Comparison of ENCODE assay signal across 28 mouse cellular contexts in the genomic region with DNA sequence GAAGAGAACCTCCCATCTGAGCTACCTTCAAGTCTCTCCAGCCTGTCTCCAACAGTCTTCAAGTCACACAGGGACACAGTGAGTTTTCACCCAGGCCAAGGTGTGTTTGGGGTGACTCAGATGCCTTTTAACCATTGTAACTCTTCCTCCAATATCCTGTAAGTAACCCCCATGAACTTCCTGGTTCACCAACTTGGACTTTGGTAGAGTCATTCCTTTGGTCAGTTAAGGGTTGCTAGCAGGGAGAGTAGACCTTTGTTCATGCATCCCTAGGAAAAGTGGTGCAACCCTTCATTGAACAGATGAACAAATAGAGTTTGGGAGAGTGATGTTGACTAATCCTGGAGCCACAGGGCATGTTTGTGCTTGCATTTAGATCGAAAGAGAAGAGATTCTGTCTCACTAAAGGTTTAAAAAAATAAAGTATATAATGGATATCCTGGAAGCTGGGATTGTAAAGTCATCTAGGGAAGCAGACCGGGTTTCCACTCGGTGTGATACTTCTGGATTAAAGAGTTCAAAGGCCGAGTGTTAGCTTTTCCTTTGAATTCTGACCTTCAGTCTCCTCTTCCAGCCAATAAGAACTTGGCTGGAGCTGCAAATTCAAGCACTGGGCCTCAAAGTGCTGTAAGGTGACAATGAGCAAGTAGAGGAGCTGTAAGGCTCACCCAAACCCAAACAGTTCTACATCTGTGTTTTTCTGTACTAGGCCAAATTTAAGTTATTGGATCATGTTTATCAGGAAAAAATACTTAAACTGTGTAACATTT. TPM values are rescaled to one million over a fixed set of nuclear protein-coding genes. Genes with fewer than 3 reads are reported as not detected.
DNase-seq lines count a peak whose midpoint lies in the region; ATAC-seq and TF ChIP-seq lines count a peak whose summit lies in the region.
"Had no signal": no experiment of that assay in that cellular context is flagged by ENCODE, and none has a peak within 500 bp of the region (broad histone marks: within the 10 kb centered on the region; RNA-seq: fewer than 3 reads in every experiment).

No protein-coding gene starts in this region.

- no peak for TF ChIP-seq CTCF in kidney, adult 2 months (conservative IDR thresholded peaks at IDR 0.05; ENCODE audit: insufficient read depth, insufficient read length, low read depth, low read length)

- H3K36me3 ChIP-seq in kidney, adult 2 months (ENCODE audit: control insufficient read depth, insufficient read depth, low read length), result no peaks in the 10 kb centered on the region
- no peaks in the 10 kb centered on the region for H3K36me3 ChIP-seq in kidney, embryonic 14.5 days (ENCODE audit: control insufficient read depth, insufficient read depth, low read length)
- H3K36me3 ChIP-seq in midbrain, embryonic 11.5 days (ENCODE audit: control insufficient read depth, insufficient read depth, low read length), result 0 out of 2 replicates have a peak, but pooled peaks cover 3% of the 10 kb centered on the region
- peaks cover 46% of the 10 kb centered on the region for H3K36me3 ChIP-seq in midbrain, embryonic 13.5 days
- H3K36me3 ChIP-seq in liver, embryonic 15.5 days (replicated peaks), result no peaks in the 10 kb centered on the region; the same call in 1 of the 2 replicates
- peaks cover 66% of the 10 kb centered on the region for H3K36me3 ChIP-seq in forebrain, embryonic 13.5 days (ENCODE audit: poor library complexity, severe bottlenecking)
- H3K36me3 ChIP-seq: embryonic facial prominence, embryonic 12.5 days; midbrain, embryonic 15.5 days had no signal

- no peaks in the 10 kb centered on the region for H3K9me3 ChIP-seq in kidney, embryonic 14.5 days (ENCODE audit: control insufficient read depth, low read length)
- no peaks in the 10 kb centered on the region for H3K9me3 ChIP-seq in midbrain, embryonic 11.5 days (ENCODE audit: control insufficient read depth, low read length)
- H3K9me3 ChIP-seq in midbrain, embryonic 13.5 days, result no peaks in the 10 kb centered on the region
- no peaks in the 10 kb centered on the region for H3K9me3 ChIP-seq in liver, embryonic 15.5 days (replicated peaks)
- H3K9me3 ChIP-seq in forebrain, embryonic 13.5 days (replicated peaks), result no peaks in the 10 kb centered on the region
- H3K9me3 ChIP-seq: embryonic facial prominence, embryonic 12.5 days; forebrain, embryonic 15.5 days; heart, embryonic 13.5 days; hindbrain, embryonic 15.5 days; midbrain, embryonic 15.5 days; neural tube, embryonic 15.5 days had no signal

- TF ChIP-seq POLR2A in kidney, adult 2 months (IDR thresholded peaks at IDR 0.05; ENCODE audit: low read depth, low read length), result no peak

- no peak for ATAC-seq in kidney, embryonic 14.5 days (ENCODE audit: low FRiP score, low TSS enrichment)
- ATAC-seq in midbrain, embryonic 11.5 days (ENCODE audit: low FRiP score), result no peak
- no peak for ATAC-seq in midbrain, embryonic 13.5 days
- ATAC-seq in liver, embryonic 15.5 days (ENCODE audit: insufficient read depth), result peak; percentile 48
- ATAC-seq in forebrain, embryonic 13.5 days, result no peak
- ATAC-seq: forebrain, embryonic 15.5 days; lung, postnatal 0 days; midbrain, embryonic 15.5 days had no signal

- DNase-seq in kidney, adult 2 months, result peak; percentile 82
- DNase-seq in midbrain, embryonic 11.5 days (ENCODE audit: low spot score, missing footprints), result peak; percentile 60
- DNase-seq in thymus, postnatal 0 days (ENCODE audit: low spot score), result no peak
- DNase-seq: adrenal gland, postnatal 25 days; cerebellum, adult 11-12 months; cerebellum, adult 9-11 months; embryo, embryonic 11 days; gastrocnemius, adult 2 months; gastrocnemius, postnatal 36 days; heart, adult 2 months; heart, postnatal 10 days; layer of hippocampus, postnatal 36 days; lung, adult 18-20 months; retina, postnatal 1 day; right cerebral cortex, postnatal 14 days; thymus, postnatal 14 days had no signal

- H3K27me3 ChIP-seq in kidney, adult 2 months (replicated peaks; ENCODE audit: control insufficient read depth, insufficient read depth, low read length), result no peaks in the 10 kb centered on the region
- H3K27me3 ChIP-seq in kidney, embryonic 14.5 days (ENCODE audit: control insufficient read depth, insufficient read depth, low read length), result no peaks in the 10 kb centered on the region
- no peaks in the 10 kb centered on the region for H3K27me3 ChIP-seq in midbrain, embryonic 11.5 days (ENCODE audit: control insufficient read depth, insufficient read depth, low read length)
- H3K27me3 ChIP-seq in midbrain, embryonic 13.5 days, result 0 out of 2 replicates have a peak, but pooled peaks cover 2% of the 10 kb centered on the region
- no peaks in the 10 kb centered on the region for H3K27me3 ChIP-seq in liver, embryonic 15.5 days
- no peaks in the 10 kb centered on the region for H3K27me3 ChIP-seq in forebrain, embryonic 13.5 days
- H3K27me3 ChIP-seq: embryonic facial prominence, embryonic 12.5 days; forebrain, embryonic 15.5 days; hindbrain, embryonic 15.5 days; midbrain, embryonic 15.5 days; neural tube, embryonic 15.5 days had no signal

- no peak overlapping the region for H3K9ac ChIP-seq in kidney, embryonic 14.5 days (ENCODE audit: low read depth, low read length)
- no peak overlapping the region for H3K9ac ChIP-seq in midbrain, embryonic 11.5 days (ENCODE audit: low read length)
- H3K9ac ChIP-seq in midbrain, embryonic 13.5 days (replicated peaks), result no peak overlapping the region
- H3K9ac ChIP-seq in liver, embryonic 15.5 days, result no peak overlapping the region
- no peak overlapping the region for H3K9ac ChIP-seq in forebrain, embryonic 13.5 days
- H3K9ac ChIP-seq: embryonic facial prominence, embryonic 12.5 days; forebrain, embryonic 15.5 days; heart, embryonic 13.5 days; hindbrain, embryonic 15.5 days; midbrain, embryonic 15.5 days; neural tube, embryonic 15.5 days had no signal

- peak overlapping the region; percentile 43 for H3K27ac ChIP-seq in kidney, adult 2 months (ENCODE audit: insufficient read depth, low read depth, low read length)
- no peak overlapping the region for H3K27ac ChIP-seq in kidney, embryonic 14.5 days (ENCODE audit: low read depth, low read length)
- no peak overlapping the region for H3K27ac ChIP-seq in midbrain, embryonic 11.5 days (ENCODE audit: low read depth, low read length)
- H3K27ac ChIP-seq in midbrain, embryonic 13.5 days, result no peak overlapping the region
- H3K27ac ChIP-seq in liver, embryonic 15.5 days (replicated peaks), result peak overlapping the region; percentile 58
- H3K27ac ChIP-seq in forebrain, embryonic 13.5 days, result no peak overlapping the region
- H3K27ac ChIP-seq: embryonic facial prominence, embryonic 12.5 days; forebrain, embryonic 15.5 days; gastrocnemius, adult 2 months; heart, adult 2 months; heart, embryonic 13.5 days; hindbrain, embryonic 15.5 days; macrophage; midbrain, embryonic 15.5 days; neural tube, embryonic 15.5 days had no signal

- H3K4me3 ChIP-seq in kidney, adult 2 months (ENCODE audit: insufficient read depth, low read depth, low read length), result no peak overlapping the region
- no peak overlapping the region for H3K4me3 ChIP-seq in kidney, embryonic 14.5 days (ENCODE audit: low read length)
- no peak overlapping the region for H3K4me3 ChIP-seq in midbrain, embryonic 11.5 days (ENCODE audit: low read depth, low read length)
- H3K4me3 ChIP-seq in midbrain, embryonic 13.5 days (replicated peaks), result no peak overlapping the region
- no peak overlapping the region for H3K4me3 ChIP-seq in liver, embryonic 15.5 days (replicated peaks)
- no peak overlapping the region for H3K4me3 ChIP-seq in forebrain, embryonic 13.5 days
- H3K4me3 ChIP-seq: embryonic facial prominence, embryonic 12.5 days; forebrain, embryonic 15.5 days; gastrocnemius, adult 2 months; heart, adult 2 months; heart, embryonic 13.5 days; hindbrain, embryonic 15.5 days; midbrain, embryonic 15.5 days; neural tube, embryonic 15.5 days had no signal

- no peak overlapping the region for H3K4me2 ChIP-seq in kidney, embryonic 14.5 days (replicated peaks; ENCODE audit: low read depth, low read length)
- H3K4me2 ChIP-seq in midbrain, embryonic 11.5 days, result no peak overlapping the region
- no peak overlapping the region for H3K4me2 ChIP-seq in midbrain, embryonic 13.5 days (replicated peaks)
- H3K4me2 ChIP-seq in liver, embryonic 15.5 days, result no peak overlapping the region
- no peak overlapping the region for H3K4me2 ChIP-seq in forebrain, embryonic 13.5 days
- H3K4me2 ChIP-seq: embryonic facial prominence, embryonic 12.5 days; forebrain, embryonic 15.5 days; heart, embryonic 13.5 days; hindbrain, embryonic 15.5 days; midbrain, embryonic 15.5 days; neural tube, embryonic 15.5 days had no signal

- peaks cover 6% of the 10 kb centered on the region; the same call in 1 of the 2 replicates for H3K4me1 ChIP-seq in kidney, adult 2 months (ENCODE audit: control insufficient read depth, insufficient read depth, low read length)
- no peaks in the 10 kb centered on the region; the same call in 1 of the 2 replicates for H3K4me1 ChIP-seq in kidney, embryonic 14.5 days (ENCODE audit: control insufficient read depth, insufficient read depth, low read length)
- peaks cover 2% of the 10 kb centered on the region; the same call in 1 of the 2 replicates for H3K4me1 ChIP-seq in midbrain, embryonic 11.5 days (ENCODE audit: control insufficient read depth, insufficient read depth, low read length)
- H3K4me1 ChIP-seq in midbrain, embryonic 13.5 days (replicated peaks), result peaks cover 16% of the 10 kb centered on the region
- peaks cover 14% of the 10 kb centered on the region for H3K4me1 ChIP-seq in liver, embryonic 15.5 days (replicated peaks)
- peaks cover 16% of the 10 kb centered on the region for H3K4me1 ChIP-seq in forebrain, embryonic 13.5 days
- H3K4me1 ChIP-seq: midbrain, embryonic 15.5 days had no signal

- WGBS in kidney, adult 2 months, result 63% methylated on average over 4 of the region's 4 CpGs
- 77% methylated on average over 4 of the region's 4 CpGs for WGBS in kidney, embryonic 14.5 days
- WGBS in midbrain, embryonic 11.5 days, result 63% methylated on average over 4 of the region's 4 CpGs
- WGBS in midbrain, embryonic 13.5 days, result 70% methylated on average over 4 of the region's 4 CpGs
- 49% methylated on average over 4 of the region's 4 CpGs for WGBS in liver, embryonic 15.5 days (ENCODE audit: insufficient replicate concordance)
- 78% methylated on average over 4 of the region's 4 CpGs for WGBS in forebrain, embryonic 13.5 days

RNA-seq across cellular contexts. Expression of a gene that starts 8.7 kb away (rescaled TPM):
- 14.4 and 21.6 TPM in 2 replicates for polyA plus RNA-seq in kidney, adult 2 months (2012; rRNA removed)
- polyA plus RNA-seq in kidney, embryonic 14.5 days (2014; fragmentation: Nextera tagmentation; extraction: Ambion mirVana), result 3.9 and 8.5 TPM in 2 replicates
- 2.2 and 2.6 TPM in 2 replicates for polyA plus RNA-seq in midbrain, embryonic 11.5 days (2014; fragmentation: Nextera tagmentation; extraction: Ambion mirVana)
- polyA plus RNA-seq in midbrain, embryonic 13.5 days (2015; fragmentation: Nextera tagmentation; extraction: Ambion mirVana), result 2.0 and 3.4 TPM in 2 replicates
- 6.3 and 9.9 TPM in 2 replicates for polyA plus RNA-seq in liver, embryonic 15.5 days (2015; fragmentation: Nextera tagmentation; extraction: Ambion mirVana)
- polyA plus RNA-seq in forebrain, embryonic 13.5 days (2015; fragmentation: Nextera tagmentation; extraction: Ambion mirVana), result 2.3 and 3.3 TPM in 2 replicates
- polyA plus RNA-seq in thymus, postnatal 0 days (2015; fragmentation: Nextera tagmentation; extraction: Ambion mirVana), result 69.8 and 76.3 TPM in 2 replicates

RNA-seq across cellular contexts. Expression of a gene that starts 9.3 kb away (rescaled TPM):
- polyA plus RNA-seq in kidney, adult 2 months (2012; rRNA removed), result 2.6 TPM in 2 replicates
- 5.4 and 7.5 TPM in 2 replicates for polyA plus RNA-seq in kidney, embryonic 14.5 days (2014; fragmentation: Nextera tagmentation; extraction: Ambion mirVana)
- 19.0 and 20.1 TPM in 2 replicates for polyA plus RNA-seq in midbrain, embryonic 11.5 days (2014; fragmentation: Nextera tagmentation; extraction: Ambion mirVana)
- polyA plus RNA-seq in midbrain, embryonic 13.5 days (2015; fragmentation: Nextera tagmentation; extraction: Ambion mirVana), result 37.5 and 44.7 TPM in 2 replicates
- 21.7 and 24.9 TPM in 2 replicates for polyA plus RNA-seq in liver, embryonic 15.5 days (2015; fragmentation: Nextera tagmentation; extraction: Ambion mirVana)
- 53.5 and 55.9 TPM in 2 replicates for polyA plus RNA-seq in forebrain, embryonic 13.5 days (2015; fragmentation: Nextera tagmentation; extraction: Ambion mirVana)
- polyA plus RNA-seq in thymus, postnatal 0 days (2015; fragmentation: Nextera tagmentation; extraction: Ambion mirVana), result 0.17 and 0.26 TPM in 2 replicates

Comparison
In these comparisons a context has a peak if more than half of its experiments do, and no peak if none do; other contexts are left out.
1. H3K27ac ChIP-seq: peak in kidney, adult 2 months (single experiment) and liver, embryonic 15.5 days (single experiment); none in kidney, embryonic 14.5 days (single experiment), midbrain, embryonic 11.5 days (single experiment), midbrain, embryonic 13.5 days (single experiment) and forebrain, embryonic 13.5 days (single experiment).